Mouse (Mus musculus) intestine, embryonic 15.5 days (tissue): ENCODE results near the gene 1700017B05Rik. TPM values are rescaled to one million over a fixed set of nuclear protein-coding genes. Genes with fewer than 3 reads are reported as not detected.
A peak's percentile ranks its signal among the peaks of the same experiment; 100 is the strongest.
"Not testable (repeated sequence)": the region's sequence is repeated elsewhere in the genome, so short reads cannot be mapped to it uniquely, and the experiment has no call there.

Experiments
- ATAC-seq: fragments of 200-750 bp; cut with Nextera tagmentation; 2 replicates; pipeline ENCODE4 v1.8.0; 2017; ENCODE audit warnings: moderate TSS enrichment, moderate library complexity
- H3K27ac ChIP-seq: fragments of 300-500 bp; sonication (generic); 2 replicates; pipeline ENCODE4 v1.5.1; 2015; ENCODE audit warnings: mild to moderate bottlenecking, inconsistent platforms
- H3K27me3 ChIP-seq: fragments of 300-500 bp; sonication (generic); replicated peaks from 2 replicates; pipeline ENCODE4 v1.6.1; 2015; ENCODE audit warnings: inconsistent platforms
- H3K36me3 ChIP-seq: fragments of 300-500 bp; sonication (generic); 2 replicates; pipeline ENCODE4 v1.6.1; 2015; ENCODE audit warnings: inconsistent platforms
- H3K4me1 ChIP-seq: fragments of 300-500 bp; sonication (generic); replicated peaks from 2 replicates; pipeline ENCODE4 v1.6.1; 2015; ENCODE audit warnings: inconsistent platforms
- H3K4me2 ChIP-seq: fragments of 300-500 bp; sonication (generic); replicated peaks from 2 replicates; pipeline ENCODE4 v1.6.1; 2015; ENCODE audit warnings: mild to moderate bottlenecking, inconsistent platforms
- H3K4me3 ChIP-seq: fragments of 300-500 bp; sonication (generic); replicated peaks from 2 replicates; pipeline ENCODE4 v1.5.1; 2015; ENCODE audit warnings: inconsistent platforms
- H3K9ac ChIP-seq: fragments of 300-500 bp; sonication (generic); 2 replicates; pipeline ENCODE4 v1.6.1; 2015; ENCODE audit warnings: inconsistent platforms
- H3K9me3 ChIP-seq: fragments of 300-500 bp; sonication (generic); 2 replicates; pipeline ENCODE4 v1.6.1; 2016; ENCODE audit warnings: inconsistent platforms
- WGBS: fragments of 180-500 bp; shearing (Covaris S2); methylation state at CpG from one replicate; pipeline ENCODE4 v1.1.7; 2015; 5-methylcytosine and 5-hydroxymethylcytosine counted together
- polyA plus RNA-seq: library from polyadenylated mRNA; unstranded; fragments of >200 nt; fragmentation: Nextera tagmentation; extraction: Ambion mirVana; gene quantifications from 2 replicates; pipeline ENCODE4 v1.2.1, GENCODE M21; 2015

The 1700017B05Rik gene
- polyA plus RNA-seq, 1 experiment from 2014 or later = 27.7 TPM

GRCm38 (mm10) chr9:57225780-57226627 lies 36.4 kb downstream of the 1700017B05Rik start:
- no peaks in the 10 kb centered on the region for H3K27me3 ChIP-seq
- H3K9me3 ChIP-seq = no peaks in the 10 kb centered on the region
- H3K4me1 ChIP-seq = peaks cover 7% of the 10 kb centered on the region; the same call in 1 of the 2 replicates
- no peak overlapping the region for H3K27ac ChIP-seq
- H3K4me2 ChIP-seq = no peak overlapping the region
- H3K4me3 ChIP-seq = no peak overlapping the region
- no peak for ATAC-seq
- no peak overlapping the region for H3K9ac ChIP-seq
- 74% methylated on average over 13 of the region's 13 CpGs for WGBS
- H3K36me3 ChIP-seq = no peaks in the 10 kb centered on the region

GRCm38 (mm10) chr9:57223341-57223740 lies 39.1 kb downstream of the 1700017B05Rik start:
- H3K4me3 ChIP-seq = no peak overlapping the region
- H3K36me3 ChIP-seq = no peaks in the 10 kb centered on the region
- no peak overlapping the region for H3K4me2 ChIP-seq
- ATAC-seq = no peak
- no peak overlapping the region for H3K27ac ChIP-seq
- H3K4me1 ChIP-seq = no peaks in the 10 kb centered on the region
- H3K9me3 ChIP-seq = no peaks in the 10 kb centered on the region
- no peaks in the 10 kb centered on the region for H3K27me3 ChIP-seq
- H3K9ac ChIP-seq = no peak overlapping the region

GRCm38 (mm10) chr9:57220356-57220755 lies 42.1 kb downstream of the 1700017B05Rik start:
- no peaks in the 10 kb centered on the region for H3K36me3 ChIP-seq
- H3K9ac ChIP-seq = no peak overlapping the region
- no peak overlapping the region for H3K27ac ChIP-seq
- H3K4me2 ChIP-seq = no peak overlapping the region
- no peak for ATAC-seq
- H3K4me3 ChIP-seq = no peak overlapping the region
- no peaks in the 10 kb centered on the region for H3K9me3 ChIP-seq
- 14% methylated on average over 6 of the region's 6 CpGs for WGBS
- H3K27me3 ChIP-seq = no peaks in the 10 kb centered on the region
- no peaks in the 10 kb centered on the region for H3K4me1 ChIP-seq

GRCm38 (mm10) chr9:57219511-57219910 lies 42.9 kb downstream of the 1700017B05Rik start:
- H3K36me3 ChIP-seq = no peaks in the 10 kb centered on the region
- no peak for ATAC-seq
- H3K27me3 ChIP-seq = no peaks in the 10 kb centered on the region
- no peak overlapping the region for H3K4me2 ChIP-seq
- WGBS = 77% methylated on average over 1 of the region's 1 CpGs
- no peaks in the 10 kb centered on the region for H3K9me3 ChIP-seq
- no peak overlapping the region for H3K27ac ChIP-seq
- H3K4me1 ChIP-seq = no peaks in the 10 kb centered on the region
- no peak overlapping the region for H3K9ac ChIP-seq
- H3K4me3 ChIP-seq = no peak overlapping the region

- H3K4me2 ChIP-seq = no peak overlapping the region
- 87% methylated on average over 5 of the region's 5 CpGs for WGBS
Observed at GRCm38 (mm10) chr9:57218776-57219175, 43.6 kb downstream of the 1700017B05Rik start.

GRCm38 (mm10) chr9:57217220-57217619 lies 45.2 kb downstream of the 1700017B05Rik start:
- Histone ChIP-seq H3K4me3 (no peak overlapping the region), H3K27ac (no peak overlapping the region), H3K9ac (no peak overlapping the region), H3K27me3 (no peaks in the 10 kb centered on the region), H3K4me1 (peaks cover 5% of the 10 kb centered on the region; the same call in 1 of the 2 replicates), H3K4me2 (no peak overlapping the region), H3K9me3 (no peaks in the 10 kb centered on the region), H3K36me3 (no peaks in the 10 kb centered on the region)
- ATAC-seq = no peak
- WGBS = 79% methylated on average over 6 of the region's 6 CpGs

More at GRCm38 (mm10) chr9:57218776-57219175, 43.6 kb downstream of the 1700017B05Rik start:
- H3K27me3 ChIP-seq = no peaks in the 10 kb centered on the region
- no peak overlapping the region for H3K4me3 ChIP-seq
- no peaks in the 10 kb centered on the region for H3K36me3 ChIP-seq
- H3K9me3 ChIP-seq = no peaks in the 10 kb centered on the region
- H3K4me1 ChIP-seq = 0 out of 2 replicates have a peak, but pooled peaks cover under 1% of the 10 kb centered on the region
- H3K27ac ChIP-seq = no peak overlapping the region
- H3K9ac ChIP-seq = no peak overlapping the region
- ATAC-seq = no peak

GRCm38 (mm10) chr9:57214500-57214899 lies 47.9 kb downstream of the 1700017B05Rik start:
- H3K36me3 ChIP-seq = no peaks in the 10 kb centered on the region
- H3K27me3 ChIP-seq = no peaks in the 10 kb centered on the region
- 76% methylated on average over 6 of the region's 6 CpGs for WGBS
- no peak overlapping the region for H3K27ac ChIP-seq
- H3K4me1 ChIP-seq = peaks cover 7% of the 10 kb centered on the region; the same call in 1 of the 2 replicates
- H3K9ac ChIP-seq = no peak overlapping the region
- H3K4me2 ChIP-seq = no peak overlapping the region
- ATAC-seq = no peak
- H3K9me3 ChIP-seq = no peaks in the 10 kb centered on the region
- no peak overlapping the region for H3K4me3 ChIP-seq

- Histone ChIP-seq H3K27me3 (no peaks in the 10 kb centered on the region), H3K9ac (no peak overlapping the region), H3K36me3 (no peaks in the 10 kb centered on the region), H3K27ac (peak overlapping the region; percentile 23; the same call in 1 of the 2 replicates), H3K4me1 (peaks cover 7% of the 10 kb centered on the region; the same call in 1 of the 2 replicates), H3K4me3 (no peak overlapping the region), H3K4me2 (0 out of 2 replicates have a peak overlapping the region, but pooled peaks have one; percentile 6), H3K9me3 (no peaks in the 10 kb centered on the region)
- ATAC-seq = peak; percentile 87
- 23% methylated on average over 9 of the region's 9 CpGs for WGBS
Observed at GRCm38 (mm10) chr9:57212448-57213222, 49.8 kb downstream of the 1700017B05Rik start.

GRCm38 (mm10) chr9:57209316-57209715 lies 53.1 kb downstream of the 1700017B05Rik start:
- H3K36me3 ChIP-seq = no peaks in the 10 kb centered on the region
- peaks cover 7% of the 10 kb centered on the region; the same call in 1 of the 2 replicates for H3K4me1 ChIP-seq
- H3K9me3 ChIP-seq = no peaks in the 10 kb centered on the region
- no peak for ATAC-seq
- H3K4me2 ChIP-seq = no peak overlapping the region
- 31% methylated on average over 3 of the region's 3 CpGs for WGBS
- H3K9ac ChIP-seq = no peak overlapping the region
- no peak overlapping the region for H3K27ac ChIP-seq
- no peak overlapping the region for H3K4me3 ChIP-seq
- H3K27me3 ChIP-seq = no peaks in the 10 kb centered on the region

- Histone ChIP-seq H3K27ac (no peak overlapping the region), H3K4me1 (no peaks in the 10 kb centered on the region), H3K4me2 (no peak overlapping the region), H3K9ac (no peak overlapping the region), H3K4me3 (no peak overlapping the region), H3K36me3 (no peaks in the 10 kb centered on the region), H3K27me3 (no peaks in the 10 kb centered on the region), H3K9me3 (no peaks in the 10 kb centered on the region)
- WGBS = 62% methylated on average over 2 of the region's 2 CpGs
- no peak for ATAC-seq
Observed at GRCm38 (mm10) chr9:57206896-57207295, 55.5 kb downstream of the 1700017B05Rik start.

- not testable (repeated sequence) for H3K4me1 ChIP-seq, H3K4me2 ChIP-seq, H3K27ac ChIP-seq, H3K4me3 ChIP-seq, H3K27me3 ChIP-seq, H3K36me3 ChIP-seq, H3K9ac ChIP-seq, H3K9me3 ChIP-seq, ATAC-seq
- 76% methylated on average over 13 of the region's 13 CpGs for WGBS
Observed at GRCm38 (mm10) chr9:57203571-57203970, 58.8 kb downstream of the 1700017B05Rik start.
